Mouse (Mus musculus) cerebellum, adult 18-20 months (tissue): ENCODE data around the gene Atg16l2.

Experiments used
- DNase-seq, 2 experiments: peaks; one replicate each; pipeline ENCODE4 v3.0.0; 2021

Atg16l2 gene

DNA sequence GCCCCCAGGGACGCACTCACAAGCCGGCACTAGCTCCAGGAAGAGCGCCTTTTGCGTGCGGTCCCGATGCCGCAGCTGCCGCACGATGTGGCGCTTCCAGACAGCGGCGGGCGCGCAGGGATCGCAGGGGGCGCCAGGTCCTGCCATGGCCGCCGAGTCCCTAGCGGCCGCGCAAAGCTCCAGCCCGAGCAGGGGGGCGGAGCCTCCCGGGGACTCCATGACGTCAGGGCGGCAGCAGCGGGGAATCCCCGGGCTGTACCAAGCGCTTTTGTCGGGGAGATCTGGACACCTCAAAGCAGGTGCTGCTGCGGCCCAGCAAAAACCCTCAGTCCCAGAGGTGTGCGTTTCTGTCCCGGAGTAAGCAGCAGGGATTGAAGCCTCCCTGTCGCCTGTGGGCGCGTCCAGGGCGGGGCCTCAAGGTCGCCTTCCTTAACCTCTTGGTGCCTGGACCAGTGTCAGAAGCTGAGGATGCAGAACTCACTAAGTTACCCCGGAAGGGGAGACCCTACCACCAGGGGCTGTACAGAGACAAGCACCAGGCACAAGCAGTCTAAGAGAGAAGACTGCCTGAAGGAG is at the start of gene Atg16l2:
Atg16l2 (minus strand) TSS at position 371 of the 576 bp plus-strand sequence.
- DNase-seq: peak; percentile 96 to 98

- peak in 1 of 2 experiments; percentile 46 for DNase-seq
Measured at GRCm38 (mm10) chr7:101349861-101350260, 47.8 kb upstream of the Atg16l2 start.

GRCm38 (mm10) chr7:101348312-101348711 is 46.3 kb upstream of the Atg16l2 start:
- no peak for DNase-seq

- DNase-seq: peak in 1 of 2 experiments; percentile 45
Measured at GRCm38 (mm10) chr7:101347767-101348270, 45.8 kb upstream of the Atg16l2 start, which contains the start of gene Arap1. Gene Arap1 (plus strand): TSS chr7:101348067.

GRCm38 (mm10) chr7:101346991-101347390 is 44.9 kb upstream of the Atg16l2 start:
- DNase-seq: no peak

DNA sequence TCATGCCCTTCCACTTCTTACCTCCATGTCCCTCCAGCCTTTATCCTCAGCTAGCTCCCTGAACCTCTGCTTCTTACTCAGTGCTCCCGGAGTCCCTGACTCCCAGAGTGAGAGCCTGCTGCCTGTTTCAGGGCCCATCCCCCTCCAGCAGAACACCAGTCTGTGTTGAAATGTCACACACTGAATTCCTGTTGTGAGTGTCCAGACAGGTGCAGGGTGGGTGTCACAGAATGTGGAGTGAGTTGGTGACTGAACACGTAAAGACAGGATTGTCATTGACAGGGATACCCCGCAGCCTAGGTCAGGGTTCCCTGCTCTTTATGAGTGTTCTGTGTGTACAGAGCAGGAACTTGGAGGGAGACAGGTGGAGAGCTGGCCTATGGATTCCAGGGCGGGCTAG is 42.8 kb upstream of the Atg16l2 start:
- DNase-seq: no peak

DNA sequence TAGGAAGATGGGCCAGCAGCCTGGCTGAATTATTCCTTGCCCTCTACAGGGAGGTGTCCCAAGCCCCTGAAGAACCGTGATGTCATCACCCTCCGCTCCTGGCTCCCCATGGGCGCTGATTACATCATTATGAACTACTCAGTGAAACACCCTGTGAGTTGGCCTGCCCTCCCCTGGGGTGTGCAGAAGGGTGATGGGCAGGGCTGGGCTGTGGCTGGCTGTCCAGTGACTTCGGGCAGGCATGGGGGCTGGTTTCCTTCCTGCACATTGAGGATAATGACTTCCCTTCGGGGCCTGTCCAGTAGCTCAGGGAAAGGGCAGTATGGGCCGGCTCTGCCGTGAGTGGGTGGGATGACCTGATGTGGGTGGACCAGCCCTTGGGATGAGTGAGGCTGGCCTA is 41.1 kb upstream of the Atg16l2 start:
- no peak for DNase-seq

DNA sequence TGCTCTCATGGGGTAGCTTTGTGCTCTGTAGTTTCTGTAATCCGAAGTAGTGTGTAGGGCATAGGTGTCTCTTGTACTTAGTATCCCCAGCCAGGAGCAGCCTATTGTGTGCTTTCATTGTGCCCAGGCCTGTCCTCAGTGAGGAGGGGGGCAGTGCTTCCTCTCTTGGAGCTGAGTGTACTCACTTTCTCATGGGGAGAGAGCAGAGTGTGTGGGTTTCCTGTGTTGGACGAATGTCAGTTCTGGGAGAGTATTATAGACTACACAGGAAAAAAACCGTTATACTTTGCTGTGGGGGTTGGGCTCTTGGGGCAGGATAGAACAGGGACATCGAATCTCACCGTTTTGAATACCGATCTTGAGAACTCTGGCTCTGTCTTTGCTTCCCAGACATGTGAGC is 39.4 kb upstream of the Atg16l2 start:
- no peak for DNase-seq

- peak; percentile 66 to 78 for DNase-seq
Measured at GRCm38 (mm10) chr7:101337401-101337800, 35.4 kb upstream of the Atg16l2 start.

GRCm38 (mm10) chr7:101336686-101337085 is 34.6 kb upstream of the Atg16l2 start:
- DNase-seq: no peak

DNA sequence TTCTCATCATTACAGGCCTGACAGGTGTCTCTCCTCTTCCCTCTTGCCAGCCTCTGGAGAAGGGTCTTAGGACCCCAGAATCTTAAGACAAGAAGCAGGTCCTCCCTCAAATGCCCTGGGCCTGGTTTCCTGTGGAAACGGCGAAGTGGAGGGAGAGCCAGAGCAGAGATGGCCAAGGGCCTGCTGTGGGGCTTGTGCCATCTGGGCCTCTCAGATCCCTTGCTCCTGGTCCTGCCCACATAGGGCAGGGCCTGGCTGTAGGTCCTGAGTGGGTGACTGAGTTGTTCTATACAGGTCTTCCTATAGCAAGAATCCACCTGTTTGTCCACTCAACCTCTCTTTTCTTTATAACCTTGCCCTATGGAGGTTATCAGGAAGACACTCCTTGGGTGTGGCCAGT is 33.2 kb upstream of the Atg16l2 start:
- DNase-seq: peak; percentile 56 to 71

DNA sequence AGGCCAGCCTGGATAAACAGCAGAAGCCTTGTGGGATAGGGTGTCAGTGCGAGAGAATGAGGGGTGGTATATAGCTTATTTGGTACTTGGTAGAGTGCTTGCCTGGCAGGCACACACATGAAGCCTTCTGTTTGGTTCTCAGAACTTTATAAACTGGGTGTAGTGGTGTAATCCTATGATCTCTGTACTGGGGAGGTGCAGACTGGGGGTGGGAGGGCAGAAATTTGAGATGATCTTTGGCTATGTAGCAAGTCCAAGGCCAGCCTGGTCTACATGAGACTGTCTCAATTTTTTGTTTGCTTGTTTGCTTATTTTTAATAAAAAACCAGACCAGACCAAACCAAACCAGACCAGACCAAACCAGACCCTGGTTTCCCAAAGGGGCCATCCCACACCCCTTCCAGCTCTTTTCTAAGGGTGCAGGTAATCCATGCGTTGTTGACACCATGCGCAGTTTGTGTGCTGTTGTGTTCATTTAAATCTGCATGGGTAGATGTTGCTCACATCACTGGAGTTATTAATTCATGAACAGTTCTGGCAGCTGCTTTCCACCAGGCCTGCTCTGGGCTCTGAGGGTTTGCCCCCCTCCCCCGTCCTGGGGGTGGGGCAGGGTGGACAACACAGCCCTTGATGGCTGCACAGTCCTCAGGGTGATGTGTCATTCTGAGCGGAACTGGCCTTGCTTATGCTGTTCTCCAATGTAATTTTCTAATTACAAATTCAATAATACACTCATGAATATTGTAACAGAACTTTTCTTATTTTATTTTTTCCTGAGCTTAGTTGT is 30.2 kb upstream of the Atg16l2 start:
- no peak for DNase-seq

- peak; percentile 72 to 85 for DNase-seq
Measured at GRCm38 (mm10) chr7:101330841-101331173, 28.8 kb upstream of the Atg16l2 start.

DNA sequence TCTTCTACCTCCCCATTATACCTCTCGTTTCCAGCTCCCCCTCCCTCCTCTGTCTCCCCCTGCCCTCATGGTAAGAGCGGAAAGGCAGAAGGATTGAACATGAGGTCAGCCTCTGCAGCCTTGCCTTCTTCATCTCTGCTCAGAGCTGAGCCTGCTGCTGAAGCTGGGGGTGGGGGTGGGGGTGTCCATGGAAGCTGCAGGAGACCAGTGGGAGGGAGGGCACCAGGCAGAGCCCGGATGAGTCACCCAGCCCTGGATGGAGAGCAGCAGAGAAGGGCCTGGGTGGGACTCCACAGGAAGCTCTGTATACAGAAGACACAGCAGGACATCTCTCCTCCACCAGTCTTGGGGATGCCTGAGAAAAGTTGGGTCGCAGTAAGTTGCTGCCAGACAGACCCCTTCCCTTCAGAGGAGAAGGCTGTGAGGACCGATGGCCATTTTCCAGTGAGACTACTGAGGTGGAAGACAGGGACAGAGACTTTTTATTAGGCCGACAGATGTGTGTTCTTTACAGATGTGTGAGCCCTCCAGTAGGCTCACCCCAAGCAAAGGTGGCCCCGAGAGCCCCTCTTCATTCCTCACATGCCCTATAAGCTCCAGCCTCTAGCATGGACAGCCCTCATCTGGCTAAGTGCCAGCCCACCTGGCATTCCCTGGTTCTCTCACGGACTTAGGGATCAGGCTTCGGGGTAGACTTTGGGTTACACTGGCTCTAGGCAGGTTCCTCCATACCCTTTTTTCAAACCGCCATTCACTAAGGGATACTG is 28.2 kb upstream of the Atg16l2 start:
- DNase-seq: peak in 1 of 2 experiments; percentile 61

GRCm38 (mm10) chr7:101329606-101330005 is 27.6 kb upstream of the Atg16l2 start:
- DNase-seq: no peak

DNA sequence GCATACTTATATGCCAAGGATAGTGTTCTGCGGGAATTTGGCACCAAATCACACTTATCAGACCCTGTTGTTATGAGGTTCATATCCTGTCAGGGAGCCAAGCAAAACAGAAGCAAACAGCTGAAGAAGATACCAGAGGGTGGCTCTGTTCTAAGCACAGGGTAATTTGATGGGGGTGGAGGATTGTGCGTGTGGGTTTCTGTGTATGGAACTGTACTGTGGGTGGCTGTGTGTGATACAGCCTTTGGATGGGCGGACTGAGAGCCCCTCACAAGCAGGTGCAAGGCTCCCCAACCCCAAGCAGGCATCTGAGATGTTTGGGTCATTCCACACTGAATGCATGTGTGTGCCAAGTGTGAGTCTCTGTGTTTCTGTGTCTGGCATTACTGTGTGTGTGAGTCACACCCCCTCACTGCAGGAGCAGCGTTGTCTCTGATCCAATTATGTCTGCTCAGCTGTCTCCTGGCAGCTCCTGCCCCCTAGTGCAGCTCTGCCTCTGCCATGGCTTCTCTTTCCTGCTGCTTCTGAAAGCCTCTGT is 26.6 kb upstream of the Atg16l2 start:
- peak; percentile 62 to 67 for DNase-seq

DNA sequence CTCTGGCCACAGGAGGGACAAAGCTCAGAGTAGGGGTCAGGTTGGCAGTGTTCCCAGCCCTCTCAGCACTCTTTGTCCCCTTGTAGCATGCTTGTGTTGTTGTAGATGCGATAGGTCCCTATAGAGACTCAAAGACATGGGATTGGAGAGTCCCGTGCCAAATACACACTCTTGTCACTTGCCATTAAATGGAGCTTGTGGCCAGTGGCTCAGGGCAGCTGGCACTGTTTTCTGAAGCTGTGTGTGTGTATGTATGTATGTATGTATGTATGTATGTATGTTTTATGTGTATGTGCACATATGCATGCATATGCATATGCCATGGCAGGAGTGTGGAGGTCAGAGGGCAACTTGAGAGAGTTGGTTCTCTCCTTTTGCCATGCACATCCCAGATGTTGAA is 25.7 kb upstream of the Atg16l2 start:
- no peak for DNase-seq

GRCm38 (mm10) chr7:101327263-101327662 is 25.2 kb upstream of the Atg16l2 start:
- DNase-seq: no peak

GRCm38 (mm10) chr7:101326006-101326405 is 24.0 kb upstream of the Atg16l2 start:
- DNase-seq: no peak

DNA sequence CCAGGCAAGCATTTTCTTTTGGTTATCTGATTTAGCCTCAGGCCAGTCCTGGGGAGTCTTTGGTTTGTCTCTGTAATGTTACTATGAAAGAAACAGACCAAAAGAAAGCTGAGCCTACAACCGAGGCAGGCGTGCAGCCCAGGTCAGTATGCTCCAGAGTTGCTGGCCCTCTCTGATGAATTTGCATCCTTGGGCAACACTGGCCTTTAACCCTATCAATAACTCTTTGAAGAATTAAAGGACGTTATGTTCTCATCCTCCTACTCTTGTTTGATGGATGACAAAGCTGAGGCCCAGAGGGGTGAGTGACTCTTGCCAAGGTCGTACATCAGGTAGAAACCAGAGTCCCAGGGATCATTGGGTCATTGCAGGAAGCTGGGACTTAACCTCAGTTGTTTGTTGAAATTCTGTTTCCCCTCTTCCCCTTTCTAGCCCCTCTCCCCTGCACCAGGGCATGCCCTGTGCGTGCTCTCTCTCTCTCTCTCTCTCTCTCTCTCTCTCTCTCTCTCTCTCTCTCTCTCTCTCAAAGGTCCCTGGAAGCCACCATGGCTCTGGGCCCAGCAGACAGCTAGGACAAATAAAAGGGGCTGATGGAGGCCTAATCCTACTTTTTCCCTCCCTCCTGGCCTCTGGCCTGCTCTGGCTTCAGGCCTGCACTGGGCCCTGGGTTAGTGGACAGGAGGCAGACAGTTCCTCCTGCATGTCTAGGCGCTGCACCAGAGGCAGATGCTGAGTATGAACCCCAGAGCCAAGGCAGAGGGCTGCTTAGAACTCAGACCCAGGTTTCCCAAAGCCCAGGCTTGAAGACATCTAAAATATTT is 22.3 kb upstream of the Atg16l2 start:
- peak in 1 of 2 experiments; percentile 50 for DNase-seq

DNA sequence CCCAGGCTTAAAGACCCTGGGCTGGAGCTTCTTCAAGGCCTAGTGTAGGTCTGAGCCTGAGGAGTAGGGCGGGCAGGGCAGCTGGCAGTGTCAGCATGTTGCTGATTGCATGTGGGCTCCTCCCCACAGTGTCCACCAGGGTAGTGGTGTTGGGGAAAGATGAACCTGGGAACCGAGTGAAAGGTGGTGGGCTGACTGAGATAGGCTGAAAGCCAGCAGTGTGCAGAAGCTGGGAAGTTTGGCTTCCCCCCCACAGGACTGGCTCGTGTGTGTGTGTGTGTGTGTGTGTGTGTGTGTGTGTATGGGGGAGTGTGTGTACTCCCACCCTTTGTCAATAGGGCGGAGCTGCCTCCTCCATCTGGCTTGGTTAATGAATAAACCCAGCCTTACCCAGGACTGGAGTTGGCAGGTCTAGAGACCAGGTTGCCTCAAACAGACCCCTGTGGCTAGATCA is 21.1 kb upstream of the Atg16l2 start:
- DNase-seq: peak; percentile 45 to 47

DNA sequence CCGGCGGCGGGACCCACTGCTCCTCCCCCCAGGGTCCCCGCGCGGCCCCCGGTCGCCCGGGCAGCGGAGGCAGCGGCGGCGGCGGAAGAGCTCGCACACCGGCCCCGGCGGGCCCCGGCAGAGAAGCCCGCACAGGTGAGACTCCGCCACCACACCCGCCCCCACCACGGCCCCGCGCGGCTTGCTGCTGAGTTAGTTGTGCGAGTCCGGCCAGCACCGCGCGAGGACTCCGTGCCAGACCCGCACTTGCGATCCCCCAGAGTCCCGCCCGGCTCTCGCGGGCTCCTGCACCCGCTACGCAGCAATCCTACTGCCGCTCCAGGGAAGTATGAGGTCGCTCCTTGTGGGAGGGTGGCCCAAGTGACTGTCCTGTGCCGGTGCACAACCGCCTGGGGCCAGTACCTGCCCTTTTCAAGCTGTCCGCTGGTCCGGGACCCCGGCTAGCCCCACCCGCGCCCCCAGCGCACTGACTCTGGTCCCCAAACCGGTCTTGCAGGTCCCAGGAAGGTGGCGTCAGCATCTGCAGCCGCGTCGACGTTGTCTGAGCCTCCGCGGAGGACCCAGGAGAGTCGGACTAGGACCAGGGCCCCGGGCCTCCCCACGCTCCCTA is 19.3 kb upstream of the Atg16l2 start:
- DNase-seq: peak; percentile 53 to 68
